Mouse (Mus musculus): Measurements from ENCODE around the gene Prdx2. TPM values are rescaled to one million over a fixed set of nuclear protein-coding genes. Genes with fewer than 3 reads are reported as not detected.

The Prdx2 gene
- total RNA-seq, 2 experiments from 2014 or later: 740 to 761 TPM

- no peak for DNase-seq (ENCODE audit: low spot score in 2 of 2)
Measured at GRCm38 (mm10) chr8:84946528-84947240, 22.7 kb upstream of the Prdx2 start, which contains the start of gene Rtbdn. TSS of gene Rtbdn (plus strand) at chr8:84946991.

- DNase-seq (ENCODE audit: low spot score in 2 of 2): peak; percentile 39 to 57
Measured at GRCm38 (mm10) chr8:84947241-84947545, 22.2 kb upstream of the Prdx2 start.

GRCm38 (mm10) chr8:84949753-84950152, 19.6 kb upstream of the Prdx2 start:
- no peak for DNase-seq (ENCODE audit: low spot score in 2 of 2)

- peak in 1 of 2 experiments; percentile 56 for DNase-seq (ENCODE audit: low spot score in 2 of 2)
Measured at GRCm38 (mm10) chr8:84952612-84953255, 16.7 kb upstream of the Prdx2 start.

GRCm38 (mm10) chr8:84956768-84957167, 12.6 kb upstream of the Prdx2 start:
- peak in 1 of 2 experiments; percentile 62 for DNase-seq (ENCODE audit: low spot score in 2 of 2)

GRCm38 (mm10) chr8:84959811-84960210, 9.6 kb upstream of the Prdx2 start:
- no peak for DNase-seq (ENCODE audit: low spot score in 2 of 2)

GRCm38 (mm10) chr8:84963952-84964351, 5.4 kb upstream of the Prdx2 start:
- DNase-seq (ENCODE audit: low spot score in 2 of 2): no peak

- peak; percentile 80 to 84 for DNase-seq (ENCODE audit: low spot score in 2 of 2)
Measured at GRCm38 (mm10) chr8:84965731-84966291, 3.6 kb upstream of the Prdx2 start.

- peak in 1 of 2 experiments; percentile 31 for DNase-seq (ENCODE audit: low spot score in 2 of 2)
Measured at GRCm38 (mm10) chr8:84966603-84967002, 2.8 kb upstream of the Prdx2 start.

- DNase-seq (ENCODE audit: low spot score in 2 of 2): peak in 1 of 2 experiments; percentile 23
Measured at GRCm38 (mm10) chr8:84967532-84968304, 1.7 kb upstream of the Prdx2 start.

- DNase-seq (ENCODE audit: low spot score in 2 of 2): peak in 1 of 2 experiments; percentile 5
Measured at GRCm38 (mm10) chr8:84968650-84969049, 737 bp upstream of the Prdx2 start.

GRCm38 (mm10) chr8:84970135-84970790, 876 bp downstream of the Prdx2 start:
- DNase-seq (ENCODE audit: low spot score in 2 of 2): no peak

- DNase-seq (ENCODE audit: low spot score in 2 of 2): no peak
Measured at GRCm38 (mm10) chr8:84970913-84971312, 1.5 kb downstream of the Prdx2 start.

- DNase-seq (ENCODE audit: low spot score in 2 of 2): no peak
Measured at GRCm38 (mm10) chr8:84973079-84973478, 3.7 kb downstream of the Prdx2 start.

- peak; percentile 45 to 69 for DNase-seq (ENCODE audit: low spot score in 2 of 2)
Measured at GRCm38 (mm10) chr8:84973803-84974542, 4.6 kb downstream of the Prdx2 start.

- no peak for DNase-seq (ENCODE audit: low spot score in 2 of 2)
Measured at GRCm38 (mm10) chr8:84974543-84975142, 5.3 kb downstream of the Prdx2 start.

GRCm38 (mm10) chr8:84975434-84975833, 6.0 kb downstream of the Prdx2 start:
- peak in 1 of 2 experiments; percentile 72 for DNase-seq (ENCODE audit: low spot score in 2 of 2)

- peak; percentile 96 to 99 for DNase-seq (ENCODE audit: low spot score in 2 of 2)
Measured at GRCm38 (mm10) chr8:84976031-84976762, 6.8 kb downstream of the Prdx2 start.

GRCm38 (mm10) chr8:84976763-84977434, 7.5 kb downstream of the Prdx2 start:
- DNase-seq (ENCODE audit: low spot score in 2 of 2): no peak

All from adrenal gland, adult 18-20 months (tissue).